Mouse (Mus musculus): Measurements from ENCODE around the gene Nectin2. TPM values are rescaled to one million over a fixed set of nuclear protein-coding genes. Genes with fewer than 3 reads are reported as not detected.

Nectin2 gene
- polyA plus RNA-seq, 1 experiment from 2014 or later, result 76.5 TPM

DNA sequence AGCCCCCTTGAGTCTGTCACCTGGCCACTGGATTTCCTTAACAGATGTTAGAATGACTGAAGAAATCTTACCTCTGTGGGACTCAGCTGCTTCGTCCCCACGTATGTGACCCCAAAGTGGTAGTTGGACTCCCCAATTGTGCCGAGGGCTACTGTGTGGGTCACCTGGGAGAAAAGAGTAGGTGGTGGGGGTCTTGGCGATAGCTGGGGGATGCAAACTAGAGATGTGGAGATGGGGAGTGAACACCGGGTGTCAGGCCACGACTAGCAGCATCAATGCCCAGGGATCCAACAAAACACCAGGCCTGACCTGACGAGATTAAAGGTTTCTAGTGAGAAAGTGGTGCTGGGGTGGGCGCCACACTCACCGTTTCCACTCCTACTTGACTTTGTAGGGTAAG, 36.7 kb downstream of the Nectin2 start:
- H3K9me3 ChIP-seq (ENCODE audit: control insufficient read depth, low read length), result no peaks in the 10 kb centered on the region
- ATAC-seq (ENCODE audit: insufficient read depth, low FRiP score, low TSS enrichment), result no peak
- no peak for DNase-seq (ENCODE audit: low spot score)
- no peak overlapping the region for H3K4me2 ChIP-seq (ENCODE audit: low read depth)
- 94% methylated on average over 9 of the region's 9 CpGs for WGBS
- H3K27me3 ChIP-seq (ENCODE audit: control insufficient read depth, insufficient read depth, low read length), result no peaks in the 10 kb centered on the region
- no peak overlapping the region for H3K4me3 ChIP-seq (ENCODE audit: low read depth, low read length)
- H3K9ac ChIP-seq (ENCODE audit: low read length), result no peak overlapping the region
- no peak overlapping the region for H3K27ac ChIP-seq (ENCODE audit: low read depth, low read length)
- H3K4me1 ChIP-seq (ENCODE audit: control insufficient read depth, insufficient read depth, low read length), result peaks cover 7% of the 10 kb centered on the region
- H3K36me3 ChIP-seq (ENCODE audit: control insufficient read depth, insufficient read depth, low read length), result peaks cover 16% of the 10 kb centered on the region

DNA sequence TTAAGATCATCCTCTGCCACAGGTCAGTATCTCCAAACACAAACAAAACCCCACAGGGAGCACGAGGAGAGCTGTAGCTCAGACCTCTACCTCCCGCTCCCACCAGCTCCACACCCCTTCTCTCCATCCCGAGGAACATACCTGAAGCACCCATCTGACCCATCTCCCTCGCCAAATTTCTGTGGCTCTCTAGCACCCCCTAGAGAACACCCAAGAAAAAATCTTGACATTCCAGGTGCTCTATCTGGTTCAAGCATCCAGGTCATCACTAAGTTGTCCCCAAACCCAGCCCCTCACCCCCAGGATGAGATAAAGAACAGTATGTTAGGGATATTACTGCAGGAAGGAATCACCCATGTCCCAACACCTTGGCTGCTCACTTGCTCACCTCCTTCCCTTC, 37.1 kb downstream of the Nectin2 start:
- no peak for DNase-seq (ENCODE audit: low spot score)
- Histone ChIP-seq H3K9me3 (ENCODE audit: control insufficient read depth, low read length) (no peaks in the 10 kb centered on the region), H3K27me3 (ENCODE audit: control insufficient read depth, insufficient read depth, low read length) (no peaks in the 10 kb centered on the region), H3K27ac (ENCODE audit: low read depth, low read length) (no peak overlapping the region), H3K4me1 (ENCODE audit: control insufficient read depth, insufficient read depth, low read length) (peaks cover 7% of the 10 kb centered on the region), H3K4me3 (ENCODE audit: low read depth, low read length) (no peak overlapping the region; the same call in 1 of the 2 replicates), H3K36me3 (ENCODE audit: control insufficient read depth, insufficient read depth, low read length) (peaks cover 16% of the 10 kb centered on the region), H3K9ac (ENCODE audit: low read length) (no peak overlapping the region), H3K4me2 (ENCODE audit: low read depth) (no peak overlapping the region)
- WGBS, result 57% methylated on average over 4 of the region's 4 CpGs
- no peak for ATAC-seq (ENCODE audit: insufficient read depth, low FRiP score, low TSS enrichment)

DNA sequence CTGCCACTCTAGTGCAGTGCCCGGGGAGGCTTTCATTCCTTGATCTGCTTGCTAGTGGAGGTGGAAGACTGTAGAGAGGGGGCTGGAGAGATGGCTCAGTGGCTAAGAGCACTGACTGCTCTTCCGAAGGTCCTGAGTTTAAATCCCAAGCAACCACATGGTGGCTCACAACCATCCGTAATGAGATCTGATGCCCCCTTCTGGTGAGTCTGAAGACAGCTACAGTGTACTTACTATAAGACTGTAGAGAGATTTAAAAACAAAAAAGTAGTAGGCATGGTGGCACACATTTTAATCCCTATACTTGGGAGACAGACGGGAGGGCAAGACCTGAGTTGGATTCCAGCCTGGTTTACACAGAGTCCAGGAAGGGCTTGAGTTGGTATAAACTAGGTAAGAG, 37.9 kb downstream of the Nectin2 start:
- Histone ChIP-seq H3K9ac (ENCODE audit: low read length) (no peak overlapping the region), H3K4me2 (ENCODE audit: low read depth) (no peak overlapping the region), H3K27ac (ENCODE audit: low read depth, low read length) (no peak overlapping the region), H3K9me3 (ENCODE audit: control insufficient read depth, low read length) (no peaks in the 10 kb centered on the region), H3K4me3 (ENCODE audit: low read depth, low read length) (no peak overlapping the region), H3K4me1 (ENCODE audit: control insufficient read depth, insufficient read depth, low read length) (peaks cover 7% of the 10 kb centered on the region), H3K36me3 (ENCODE audit: control insufficient read depth, insufficient read depth, low read length) (peaks cover 18% of the 10 kb centered on the region), H3K27me3 (ENCODE audit: control insufficient read depth, insufficient read depth, low read length) (no peaks in the 10 kb centered on the region)
- WGBS, result 88% methylated on average over 4 of the region's 4 CpGs
- no peak for ATAC-seq (ENCODE audit: insufficient read depth, low FRiP score, low TSS enrichment)
- no peak for DNase-seq (ENCODE audit: low spot score)

DNA sequence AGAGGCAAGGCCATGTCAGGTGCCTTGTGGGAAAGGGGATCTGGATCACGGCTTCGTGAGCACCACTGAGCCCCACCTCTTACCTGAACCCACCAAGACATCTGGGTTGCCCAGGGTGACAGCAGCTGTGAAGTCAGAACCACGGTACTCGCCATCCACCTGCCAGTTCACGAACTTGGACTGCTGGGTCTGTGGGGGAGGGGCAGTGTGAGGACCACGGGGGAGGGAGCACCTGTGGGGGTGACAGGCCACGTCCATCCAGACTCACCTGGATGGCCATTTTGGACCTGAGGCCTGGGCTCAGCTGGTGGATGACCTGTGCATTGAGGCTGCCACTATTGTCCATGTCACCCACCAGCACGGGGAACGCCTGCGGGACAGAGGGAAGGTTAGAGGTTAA, 39.6 kb downstream of the Nectin2 start:
- Histone ChIP-seq H3K27me3 (ENCODE audit: control insufficient read depth, insufficient read depth, low read length) (no peaks in the 10 kb centered on the region), H3K27ac (ENCODE audit: low read depth, low read length) (no peak overlapping the region), H3K36me3 (ENCODE audit: control insufficient read depth, insufficient read depth, low read length) (peaks cover 22% of the 10 kb centered on the region), H3K4me3 (ENCODE audit: low read depth, low read length) (no peak overlapping the region), H3K9me3 (ENCODE audit: control insufficient read depth, low read length) (no peaks in the 10 kb centered on the region), H3K4me1 (ENCODE audit: control insufficient read depth, insufficient read depth, low read length) (peaks cover 7% of the 10 kb centered on the region), H3K9ac (ENCODE audit: low read length) (no peak overlapping the region), H3K4me2 (ENCODE audit: low read depth) (no peak overlapping the region)
- DNase-seq (ENCODE audit: low spot score) (no peak), ATAC-seq (ENCODE audit: insufficient read depth, low FRiP score, low TSS enrichment) (no peak)
- 88% methylated on average over 10 of the region's 10 CpGs for WGBS

DNA sequence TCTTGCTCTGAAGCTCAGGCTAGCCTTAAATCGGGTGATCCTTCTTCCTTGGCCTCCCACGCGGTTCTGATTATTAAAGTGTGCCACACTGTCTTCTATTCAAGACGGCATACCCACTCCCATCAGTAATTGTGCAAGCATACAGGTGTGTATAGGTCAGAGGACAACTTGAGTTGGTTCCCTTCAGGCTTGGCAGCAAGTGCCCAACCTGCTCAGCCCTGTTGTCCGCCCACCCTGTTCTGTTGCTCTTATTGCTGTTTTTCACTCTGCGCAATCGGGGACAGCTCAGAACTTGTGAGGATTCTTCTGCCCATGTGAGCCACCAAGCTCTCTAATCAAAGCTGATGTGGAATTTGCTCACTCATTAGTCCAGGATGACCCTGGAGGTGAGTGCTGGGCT, 45.0 kb downstream of the Nectin2 start:
- no peak for DNase-seq (ENCODE audit: low spot score)
- no peaks in the 10 kb centered on the region for H3K4me1 ChIP-seq (ENCODE audit: control insufficient read depth, insufficient read depth, low read length)
- no peak overlapping the region for H3K4me2 ChIP-seq (ENCODE audit: low read depth)
- no peak overlapping the region for H3K9ac ChIP-seq (ENCODE audit: low read length)
- WGBS, result 95% methylated on average over 7 of the region's 7 CpGs
- peaks cover 12% of the 10 kb centered on the region; the same call in 1 of the 2 replicates for H3K36me3 ChIP-seq (ENCODE audit: control insufficient read depth, insufficient read depth, low read length)
- no peak overlapping the region for H3K27ac ChIP-seq (ENCODE audit: low read depth, low read length)
- H3K27me3 ChIP-seq (ENCODE audit: control insufficient read depth, insufficient read depth, low read length), result no peaks in the 10 kb centered on the region
- ATAC-seq (ENCODE audit: insufficient read depth, low FRiP score, low TSS enrichment), result no peak
- H3K4me3 ChIP-seq (ENCODE audit: low read depth, low read length), result no peak overlapping the region
- H3K9me3 ChIP-seq (ENCODE audit: control insufficient read depth, low read length), result no peaks in the 10 kb centered on the region

DNA sequence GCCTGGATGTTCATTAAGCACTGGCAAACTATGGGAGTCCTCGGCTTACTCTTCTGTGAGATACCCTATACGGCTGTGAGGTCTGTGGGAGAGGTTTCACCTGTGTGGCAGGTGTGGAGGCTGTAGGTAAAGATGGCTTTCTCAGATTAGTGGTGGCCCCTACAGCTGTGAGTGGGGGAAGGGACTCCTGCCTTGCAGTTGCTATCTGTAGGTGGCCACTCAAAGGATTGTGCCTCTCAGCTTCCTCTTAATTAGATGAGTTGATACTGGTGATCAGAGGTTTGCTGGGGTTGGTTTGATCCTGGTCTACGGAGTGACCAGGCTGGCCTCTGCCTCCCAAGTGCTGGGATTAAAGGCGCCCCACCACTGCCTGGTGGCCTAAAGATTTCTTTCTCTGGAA, 45.8 kb downstream of the Nectin2 start:
- WGBS, result 87% methylated on average over 4 of the region's 4 CpGs
- Histone ChIP-seq H3K27me3 (ENCODE audit: control insufficient read depth, insufficient read depth, low read length) (no peaks in the 10 kb centered on the region), H3K36me3 (ENCODE audit: control insufficient read depth, insufficient read depth, low read length) (peaks cover 12% of the 10 kb centered on the region; the same call in 1 of the 2 replicates), H3K9ac (ENCODE audit: low read length) (no peak overlapping the region), H3K9me3 (ENCODE audit: control insufficient read depth, low read length) (no peaks in the 10 kb centered on the region), H3K4me1 (ENCODE audit: control insufficient read depth, insufficient read depth, low read length) (no peaks in the 10 kb centered on the region), H3K4me3 (ENCODE audit: low read depth, low read length) (no peak overlapping the region), H3K27ac (ENCODE audit: low read depth, low read length) (no peak overlapping the region), H3K4me2 (ENCODE audit: low read depth) (no peak overlapping the region)
- DNase-seq (ENCODE audit: low spot score) (no peak), ATAC-seq (ENCODE audit: insufficient read depth, low FRiP score, low TSS enrichment) (no peak)

DNA sequence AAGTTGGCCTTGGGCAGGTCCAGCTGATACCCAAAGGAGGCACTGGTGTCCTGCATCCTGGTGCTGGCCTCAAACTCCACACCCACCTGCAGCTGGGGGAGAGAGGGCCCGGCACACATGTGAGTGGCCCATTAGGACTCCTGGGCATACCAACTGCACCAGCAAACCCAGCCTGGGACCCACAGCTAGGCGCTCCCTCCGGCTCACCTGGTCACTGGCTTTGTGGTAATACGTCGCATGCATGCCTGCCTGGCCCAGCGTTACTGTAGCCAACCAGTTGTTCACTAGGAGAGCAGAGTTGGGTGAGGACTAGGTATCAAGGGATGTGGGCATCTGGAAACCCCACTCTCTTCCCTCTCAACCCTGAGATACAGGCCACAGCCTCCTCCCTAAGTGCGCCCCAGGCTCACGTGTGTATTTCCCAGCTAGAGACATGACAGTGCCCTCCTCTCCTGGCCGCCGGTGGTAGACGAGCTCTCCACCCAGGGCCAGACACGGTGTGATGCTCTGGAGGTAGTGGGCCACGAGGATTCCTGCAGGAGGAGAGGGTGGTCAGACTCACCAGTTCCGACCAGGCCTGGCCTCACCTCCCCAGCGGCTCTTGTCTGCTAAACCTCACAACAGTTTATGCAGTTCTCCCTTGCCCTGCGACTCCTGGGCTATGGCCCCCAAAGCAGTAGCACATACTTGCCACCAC, 47.3 kb downstream of the Nectin2 start:
- no peak for DNase-seq (ENCODE audit: low spot score)
- WGBS, result 92% methylated on average over 16 of the region's 16 CpGs
- ATAC-seq (ENCODE audit: insufficient read depth, low FRiP score, low TSS enrichment), result no peak
- Histone ChIP-seq H3K4me3 (ENCODE audit: low read depth, low read length) (no peak overlapping the region), H3K9me3 (ENCODE audit: control insufficient read depth, low read length) (no peaks in the 10 kb centered on the region), H3K9ac (ENCODE audit: low read length) (no peak overlapping the region), H3K27ac (ENCODE audit: low read depth, low read length) (no peak overlapping the region), H3K36me3 (ENCODE audit: control insufficient read depth, insufficient read depth, low read length) (peaks cover 6% of the 10 kb centered on the region; the same call in 1 of the 2 replicates), H3K4me2 (ENCODE audit: low read depth) (no peak overlapping the region), H3K4me1 (ENCODE audit: control insufficient read depth, insufficient read depth, low read length) (0 out of 2 replicates have a peak, but pooled peaks cover 7% of the 10 kb centered on the region), H3K27me3 (ENCODE audit: control insufficient read depth, insufficient read depth, low read length) (no peaks in the 10 kb centered on the region)

DNA sequence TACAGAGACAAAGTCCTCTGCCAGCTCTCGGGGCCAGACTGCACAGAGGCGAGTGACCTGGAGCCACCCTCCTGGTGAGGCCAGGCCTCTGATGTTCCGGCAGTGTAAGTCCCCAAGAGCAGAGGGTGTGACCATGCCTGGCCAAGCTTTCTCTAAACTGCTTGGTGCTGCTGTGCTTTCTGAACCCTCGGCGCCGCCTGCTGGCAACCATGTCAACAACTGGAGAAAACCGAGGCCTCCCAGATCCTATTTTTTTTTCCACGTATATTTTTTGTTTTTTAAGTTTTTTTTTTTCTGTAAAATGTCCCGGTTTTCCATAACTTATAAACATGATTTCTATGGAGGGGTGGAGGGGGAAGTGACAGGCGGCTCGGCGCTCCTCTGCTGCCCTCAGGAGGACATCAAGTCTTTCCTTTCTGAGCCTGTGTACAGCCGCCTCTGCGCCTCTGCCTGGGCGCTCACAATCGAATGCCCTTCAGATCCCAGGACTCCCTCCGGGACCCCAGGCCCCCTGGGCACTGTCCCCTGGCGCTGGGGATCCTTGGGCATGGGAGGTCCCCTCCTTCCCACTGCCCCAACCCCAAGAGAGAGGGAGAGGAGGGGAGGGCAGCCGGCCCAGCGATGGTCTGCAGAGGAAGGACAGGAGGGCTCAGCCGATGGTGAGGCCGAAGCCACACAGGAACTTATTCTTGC, 49.1 kb downstream of the Nectin2 start:
- Histone ChIP-seq H3K27me3 (ENCODE audit: control insufficient read depth, insufficient read depth, low read length) (no peaks in the 10 kb centered on the region), H3K4me3 (ENCODE audit: low read depth, low read length) (no peak overlapping the region), H3K27ac (ENCODE audit: low read depth, low read length) (no peak overlapping the region), H3K9ac (ENCODE audit: low read length) (no peak overlapping the region; the same call in 1 of the 2 replicates), H3K36me3 (ENCODE audit: control insufficient read depth, insufficient read depth, low read length) (peaks cover 6% of the 10 kb centered on the region; the same call in 1 of the 2 replicates), H3K4me1 (ENCODE audit: control insufficient read depth, insufficient read depth, low read length) (0 out of 2 replicates have a peak, but pooled peaks cover 7% of the 10 kb centered on the region), H3K9me3 (ENCODE audit: control insufficient read depth, low read length) (no peaks in the 10 kb centered on the region), H3K4me2 (ENCODE audit: low read depth) (no peak overlapping the region)
- ATAC-seq (ENCODE audit: insufficient read depth, low FRiP score, low TSS enrichment) (no peak), DNase-seq (ENCODE audit: low spot score) (peak; percentile 71)
- 32% methylated on average over 22 of the region's 22 CpGs for WGBS
